Mouse (Mus musculus) cerebellum, postnatal 14 days (tissue): ENCODE data around the gene Olfr169.
"Not testable (repeated sequence)": the region's sequence is repeated elsewhere in the genome, so short reads cannot be mapped to it uniquely, and the experiment has no call there.

Experiments
- DNase-seq, 2 experiments: peaks; one replicate each; pipeline ENCODE4 v3.0.0; 2021; ENCODE audit warnings: mixed read lengths in 2 of 2

Olfr169 gene

GRCm38 (mm10) chr16:19571709-19572108 lies at the start of gene Olfr169:
Gene Olfr169, minus strand, starts transcription at chr16:19571809.
- not testable (repeated sequence) for DNase-seq

- not testable (repeated sequence) for DNase-seq
These were observed 40.2 kb upstream of the Olfr169 start, which contains the start of gene Olfr170 for GRCm38 (mm10) chr16:19611782-19612181. Gene Olfr170, minus strand, starts transcription at chr16:19611882.

- no peak for DNase-seq
These were observed 31.6 kb upstream of the Olfr169 start for GRCm38 (mm10) chr16:19603166-19603565.

GRCm38 (mm10) chr16:19553429-19553828 lies 18.2 kb downstream of the Olfr169 start:
- DNase-seq, result not testable (repeated sequence)

- not testable (repeated sequence) for DNase-seq
These were observed 19.4 kb downstream of the Olfr169 start for GRCm38 (mm10) chr16:19552246-19552645.

GRCm38 (mm10) chr16:19535455-19535854 lies 36.2 kb downstream of the Olfr169 start, which contains the start of gene Olfr168:
Gene Olfr168, minus strand, starts transcription at chr16:19535555.
- DNase-seq, result no peak

GRCm38 (mm10) chr16:19522166-19522565 lies 49.4 kb downstream of the Olfr169 start, which contains the start of gene Olfr167:
Gene Olfr167, minus strand, starts transcription at chr16:19522266.
- no peak for DNase-seq
